Mouse (Mus musculus): ENCODE data around the gene Zfp668.
"Not testable (repeated sequence)": the region's sequence is repeated elsewhere in the genome, so short reads cannot be mapped to it uniquely, and the experiment has no call there.

The Zfp668 gene

DNA sequence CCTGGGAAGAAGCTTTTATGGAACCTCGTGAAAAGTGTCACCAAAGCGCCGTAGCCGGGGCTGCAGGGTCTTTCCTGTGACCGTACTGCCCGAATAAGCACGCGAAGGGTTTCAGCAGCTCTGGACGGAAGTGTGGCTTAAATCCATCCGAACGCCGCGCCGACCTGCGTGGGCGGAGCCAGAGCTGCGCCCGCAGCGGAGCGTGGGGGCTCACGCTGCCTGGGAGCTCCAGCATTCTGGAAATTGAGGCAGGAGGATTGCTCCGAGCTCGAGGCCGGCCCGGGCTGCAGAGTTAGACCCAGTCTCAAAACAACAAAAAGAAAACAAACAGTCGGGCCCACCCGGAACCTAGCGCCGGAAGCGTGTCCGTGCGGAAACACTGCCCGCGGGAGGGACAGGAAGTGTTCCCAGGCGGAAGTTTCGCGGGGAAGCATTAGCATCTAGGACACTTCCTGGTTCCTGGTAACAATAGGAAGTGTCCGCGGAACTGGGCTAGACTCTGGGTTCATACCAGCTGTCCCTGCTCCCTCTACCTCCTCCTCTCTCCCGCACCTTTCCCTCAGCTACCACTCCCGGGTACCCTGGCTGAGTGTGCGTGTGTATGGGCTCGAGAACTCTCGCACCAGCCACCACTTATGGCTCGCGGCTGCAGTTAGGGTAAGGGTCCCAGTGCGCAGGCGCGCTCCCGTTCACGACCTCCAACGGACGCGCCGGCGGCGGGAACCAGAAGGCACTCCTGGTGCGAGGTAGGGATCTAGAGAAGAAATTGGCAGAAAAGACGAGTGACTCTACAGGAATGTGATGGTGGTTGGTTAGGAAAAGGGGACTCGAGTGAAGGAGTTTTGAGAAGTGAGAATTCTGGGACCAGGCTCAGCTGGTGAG, at the start of gene Zfp668:
Zfp668 (minus strand) TSS at position 362 of the 882 bp plus-strand sequence.
- peak; percentile 92 for DNase-seq (ENCODE audit: extremely low spot score)

DNA sequence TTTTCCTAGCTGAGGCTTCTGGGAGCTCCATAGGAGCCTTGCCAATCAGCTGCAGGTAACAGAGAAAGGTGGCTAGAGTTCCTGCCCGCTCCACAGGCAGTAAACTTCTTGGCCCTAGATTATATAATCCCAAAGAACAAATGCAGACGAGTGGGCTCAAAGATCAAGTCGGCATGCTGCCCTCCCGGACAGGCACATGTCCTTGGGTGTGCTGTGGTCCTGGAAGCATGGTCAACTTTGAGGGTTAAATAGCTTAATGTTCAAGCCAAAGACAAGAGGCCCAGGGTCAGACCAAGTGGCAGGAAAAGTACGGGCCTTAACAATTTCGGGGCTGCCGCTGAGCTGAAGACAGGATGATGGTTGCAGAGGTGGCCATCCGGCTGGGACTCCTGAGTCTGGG, 49.4 kb upstream of the Zfp668 start:
- no peak for DNase-seq (ENCODE audit: extremely low spot score)

DNA sequence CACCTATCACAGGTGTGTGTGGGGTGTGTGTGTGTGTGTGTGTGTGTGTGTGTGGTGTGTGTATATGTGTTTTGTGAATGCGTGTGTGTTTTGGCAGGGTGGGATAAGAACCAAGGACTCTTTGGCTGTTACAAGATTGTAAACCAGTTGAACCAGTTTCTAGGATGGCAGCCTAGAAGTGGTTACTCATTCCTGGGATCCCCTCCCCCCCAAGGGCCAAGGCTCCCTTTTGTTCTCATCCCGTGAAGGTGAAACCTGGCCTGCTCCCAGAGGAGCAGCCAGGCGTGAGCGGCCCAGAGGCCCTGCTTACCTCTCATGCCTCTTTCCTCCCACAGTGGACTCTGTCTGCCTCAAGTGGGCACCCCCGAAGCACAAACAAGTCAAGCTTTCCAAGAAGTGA, 48.6 kb upstream of the Zfp668 start:
- peak; percentile 24 for DNase-seq (ENCODE audit: extremely low spot score)

GRCm38 (mm10) chr7:127923714-127924113, 47.1 kb upstream of the Zfp668 start:
- no peak for DNase-seq (ENCODE audit: extremely low spot score)

- DNase-seq (ENCODE audit: extremely low spot score), result no peak
Observed at GRCm38 (mm10) chr7:127922451-127923275, 46.0 kb upstream of the Zfp668 start.

DNA sequence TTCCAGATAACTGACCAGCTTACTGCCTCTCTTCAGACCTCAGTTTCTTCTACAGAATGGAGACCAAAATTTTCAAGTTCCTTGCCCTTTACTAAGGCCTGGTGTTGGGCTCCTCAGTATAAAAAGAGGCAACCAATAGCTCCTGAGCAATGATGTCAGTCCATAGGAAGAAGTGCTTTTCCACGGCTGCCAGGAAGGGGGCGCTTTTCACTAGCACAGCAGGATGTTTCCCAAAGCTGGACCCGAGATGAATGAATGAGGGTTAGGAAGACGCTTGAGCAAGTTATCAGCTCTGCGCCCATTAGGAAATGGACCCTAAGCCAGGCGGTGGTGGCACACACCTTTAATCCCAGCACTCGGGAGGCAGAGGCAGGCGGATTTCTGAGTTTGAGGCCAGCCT, 44.9 kb upstream of the Zfp668 start:
- peak; percentile 27 for DNase-seq (ENCODE audit: extremely low spot score)

GRCm38 (mm10) chr7:127919290-127919689, 42.7 kb upstream of the Zfp668 start:
- no peak for DNase-seq (ENCODE audit: extremely low spot score)

DNA sequence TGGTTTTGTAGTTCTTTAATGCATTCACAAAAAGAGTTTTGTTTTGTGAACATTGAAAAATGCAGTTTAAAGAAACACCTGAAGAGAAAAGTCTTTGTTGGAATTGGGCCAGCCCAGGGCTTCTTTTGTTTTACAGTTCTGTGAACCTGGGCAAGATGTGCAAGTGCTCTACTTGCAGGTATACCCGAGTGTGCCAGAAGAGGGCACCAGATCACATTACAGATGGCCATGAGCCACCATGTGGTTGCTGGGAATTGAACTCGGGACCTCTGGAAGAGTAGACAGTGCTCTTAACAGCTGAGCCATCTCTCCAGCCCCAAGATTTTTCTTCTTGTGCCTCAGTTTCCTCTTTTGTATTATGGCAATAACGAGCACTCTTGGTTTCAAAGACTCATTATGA, 41.6 kb upstream of the Zfp668 start:
- DNase-seq (ENCODE audit: extremely low spot score), result no peak

DNA sequence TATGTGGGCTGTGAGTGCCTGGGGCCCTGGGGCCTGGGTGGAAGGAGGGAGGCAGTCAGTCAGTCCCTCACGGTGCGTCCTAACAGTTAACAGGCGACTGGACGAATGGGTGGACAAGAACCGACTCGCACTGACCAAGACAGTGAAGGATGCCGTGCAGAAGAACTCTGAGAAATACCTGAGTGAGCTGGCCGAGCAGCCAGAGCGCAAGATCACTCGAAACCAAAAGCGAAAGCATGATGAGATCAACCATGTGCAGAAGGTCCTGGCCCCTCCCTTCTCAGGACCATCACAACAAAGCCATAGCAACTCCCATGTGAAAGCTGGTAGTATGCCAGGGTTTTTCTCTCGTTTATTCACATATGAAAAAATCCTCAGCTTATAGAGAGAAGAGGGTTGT, 38.7 kb upstream of the Zfp668 start:
- DNase-seq (ENCODE audit: extremely low spot score), result no peak

GRCm38 (mm10) chr7:127912938-127913337, 36.3 kb upstream of the Zfp668 start:
- DNase-seq (ENCODE audit: extremely low spot score), result no peak

GRCm38 (mm10) chr7:127912190-127912871, 35.7 kb upstream of the Zfp668 start, which contains the start of gene Kat8:
TSS of gene Kat8 (plus strand) at chr7:127912516.
- peak; percentile 96 for DNase-seq (ENCODE audit: extremely low spot score)

- DNase-seq (ENCODE audit: extremely low spot score), result no peak
Observed at GRCm38 (mm10) chr7:127908656-127909055, 32.0 kb upstream of the Zfp668 start.

GRCm38 (mm10) chr7:127907939-127908338, 31.3 kb upstream of the Zfp668 start:
- no peak for DNase-seq (ENCODE audit: extremely low spot score)

- DNase-seq (ENCODE audit: extremely low spot score), result peak; percentile 80
Observed at GRCm38 (mm10) chr7:127903971-127904796, 27.6 kb upstream of the Zfp668 start, which contains the start of gene Bckdk. TSS of gene Bckdk (plus strand) at chr7:127904082.

DNA sequence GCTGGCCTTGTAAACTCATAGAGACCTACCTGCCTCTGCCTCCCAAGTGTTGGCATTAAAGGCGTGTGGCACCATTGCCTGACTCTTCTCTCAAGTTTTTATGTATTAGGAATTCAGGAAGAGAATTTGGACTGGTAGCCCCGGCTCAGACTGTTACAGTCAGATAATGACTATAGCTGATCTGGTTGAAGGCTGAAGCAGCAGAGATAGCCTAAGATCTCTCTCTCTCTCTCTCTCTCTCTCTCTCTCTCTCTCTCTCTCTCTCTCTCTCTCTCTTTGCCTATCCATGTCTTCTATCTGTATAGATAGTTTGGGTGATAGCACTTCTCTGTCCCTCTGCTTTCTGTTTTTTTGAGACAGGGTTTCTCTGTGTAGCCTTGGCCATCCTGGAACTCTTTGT, 25.1 kb upstream of the Zfp668 start:
- no peak for DNase-seq (ENCODE audit: extremely low spot score)

GRCm38 (mm10) chr7:127899997-127900396, 23.4 kb upstream of the Zfp668 start:
- no peak for DNase-seq (ENCODE audit: extremely low spot score)

DNA sequence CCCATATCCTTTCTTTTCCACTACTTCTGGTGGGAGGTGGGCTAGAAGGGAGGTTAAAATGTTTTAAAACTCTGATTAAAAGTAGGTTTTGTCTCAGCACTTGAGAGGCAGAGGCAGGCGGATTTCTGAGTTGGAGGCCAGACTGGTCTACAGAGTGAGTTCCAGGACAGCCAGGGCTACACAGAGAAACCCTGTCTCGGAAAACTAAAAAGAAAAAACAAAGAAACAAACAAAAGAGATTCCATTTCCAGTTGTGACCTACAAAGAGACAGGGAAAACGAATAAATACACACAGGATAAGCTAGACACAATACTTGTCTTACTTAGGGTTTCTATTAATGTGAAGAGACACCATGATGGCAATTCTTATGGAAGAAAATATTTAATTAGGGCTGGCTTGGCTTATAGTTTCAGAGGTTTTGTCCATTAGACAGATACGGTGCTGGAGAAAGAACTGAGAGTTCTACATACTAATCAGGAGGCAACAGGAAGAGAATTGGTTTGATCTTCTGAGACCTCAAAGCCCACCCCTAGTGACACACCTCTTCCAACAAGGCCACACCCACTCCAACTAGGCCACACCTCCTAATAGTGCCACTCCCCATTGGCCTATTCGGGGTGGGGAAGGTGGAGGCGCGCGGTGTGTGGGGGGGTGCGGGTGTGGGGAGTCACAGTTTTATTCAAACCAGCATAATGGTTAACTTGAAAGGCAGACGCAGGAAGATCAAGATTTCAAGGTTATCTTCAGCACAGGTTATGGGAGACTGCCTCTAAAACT, 21.7 kb upstream of the Zfp668 start:
- DNase-seq (ENCODE audit: extremely low spot score), result no peak

GRCm38 (mm10) chr7:127897542-127897941, 20.9 kb upstream of the Zfp668 start:
- no peak for DNase-seq (ENCODE audit: extremely low spot score)

DNA sequence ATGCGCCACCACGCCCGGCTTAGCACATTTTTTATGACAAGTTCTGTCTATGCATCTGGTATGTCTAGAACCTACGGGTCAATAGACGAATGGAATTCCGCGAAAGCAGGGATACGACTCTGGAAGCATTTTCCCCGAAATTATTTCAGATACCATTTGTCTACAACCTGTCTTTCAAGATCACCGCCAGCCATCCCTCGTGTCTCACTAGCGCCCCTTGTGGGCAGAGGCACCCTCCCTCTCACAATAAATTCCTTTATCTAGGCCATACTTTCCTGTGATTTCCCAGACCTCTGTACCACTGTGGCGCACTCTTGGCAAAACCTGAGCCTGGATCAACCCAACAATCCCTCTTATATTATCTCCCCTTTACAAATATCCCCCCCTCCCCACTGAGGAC, 19.8 kb upstream of the Zfp668 start:
- peak; percentile 39 for DNase-seq (ENCODE audit: extremely low spot score)

DNA sequence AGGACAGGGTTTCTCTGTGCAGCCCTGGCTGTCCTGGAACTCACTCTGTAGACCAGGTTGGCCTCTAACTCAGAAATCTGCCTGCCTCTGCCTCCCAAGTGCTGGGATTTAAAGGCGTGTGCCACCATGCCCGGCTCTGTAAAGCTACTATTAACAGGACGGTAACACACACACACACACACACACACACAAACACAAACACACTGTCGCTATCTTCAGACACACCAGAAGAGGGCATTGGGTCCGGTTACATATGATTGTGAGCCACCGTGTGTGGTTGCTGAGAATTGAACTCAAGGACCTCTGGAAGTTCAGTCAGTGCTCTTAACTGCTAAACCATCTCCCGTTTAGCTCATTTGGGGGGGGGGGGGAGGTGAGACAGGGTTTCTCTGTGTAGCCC, 19.3 kb upstream of the Zfp668 start:
- not testable (repeated sequence) for DNase-seq (ENCODE audit: extremely low spot score)

All from embryo, embryonic 9.5 days (tissue).